Mouse (Mus musculus) midbrain, embryonic 16.5 days (tissue): ENCODE measurements around the gene Dram1. TPM values are rescaled to one million over a fixed set of nuclear protein-coding genes. Genes with fewer than 3 reads are reported as not detected.

Source experiments
- ATAC-seq: fragments of 200-750 bp; cut with Nextera tagmentation; 2 replicates; pipeline ENCODE4 v1.8.0; 2017; ENCODE audit warnings: moderate TSS enrichment
- H3K27ac ChIP-seq: fragments of 300-500 bp; sonication (generic); 2 replicates; pipeline ENCODE4 v1.5.1; 2014; ENCODE audit warnings: mild to moderate bottlenecking, low read length, mixed read lengths
- H3K27me3 ChIP-seq: fragments of 300-500 bp; sonication (generic); 2 replicates; pipeline ENCODE4 v1.6.1; 2014; ENCODE audit warnings: low read depth, low read length, mixed read lengths; ENCODE audit not compliant: control insufficient read depth, insufficient read depth
- H3K36me3 ChIP-seq: fragments of 300-500 bp; sonication (generic); 2 replicates; pipeline ENCODE4 v1.6.1; 2014; ENCODE audit warnings: mild to moderate bottlenecking, low read length, moderate library complexity, mixed read lengths; ENCODE audit not compliant: control insufficient read depth, insufficient read depth
- H3K4me1 ChIP-seq: fragments of 300-500 bp; sonication (generic); 2 replicates; pipeline ENCODE4 v1.6.1; 2014; ENCODE audit warnings: mild to moderate bottlenecking, low read length, mixed read lengths; ENCODE audit not compliant: control insufficient read depth, insufficient read depth
- H3K4me2 ChIP-seq: fragments of 300-500 bp; sonication (generic); 2 replicates; pipeline ENCODE4 v1.6.1; 2014; ENCODE audit warnings: mild to moderate bottlenecking, low read length, mixed read lengths
- H3K4me3 ChIP-seq: fragments of 300-500 bp; sonication (generic); 2 replicates; pipeline ENCODE4 v1.5.1; 2014; ENCODE audit warnings: low read depth, mild to moderate bottlenecking, low read length, moderate library complexity, mixed read lengths
- H3K9ac ChIP-seq: fragments of 300-500 bp; sonication (generic); 2 replicates; pipeline ENCODE4 v1.6.1; 2014; ENCODE audit warnings: low read depth, low read length, mixed read lengths
- H3K9me3 ChIP-seq: fragments of 300-500 bp; sonication (generic); replicated peaks from 2 replicates; pipeline ENCODE4 v1.6.1; 2014; ENCODE audit warnings: mild to moderate bottlenecking, low read length, mixed read lengths; ENCODE audit not compliant: control insufficient read depth, poor library complexity, severe bottlenecking
- WGBS: fragments of 180-500 bp; shearing (Covaris S2); extraction: QIAGEN DNeasy Blood & Tissue Kit; methylation state at CpG from one replicate; pipeline ENCODE4 v1.1.7; 2014; 5-methylcytosine and 5-hydroxymethylcytosine counted together
- polyA plus RNA-seq: library from polyadenylated mRNA; unstranded; fragments of >200 nt; fragmentation: Nextera tagmentation; extraction: Ambion mirVana; gene quantifications from 2 replicates; pipeline ENCODE4 v1.2.1, GENCODE M21; 2015

Dram1 gene
- polyA plus RNA-seq, 1 experiment from 2014 or later, result 0.80 TPM

DNA sequence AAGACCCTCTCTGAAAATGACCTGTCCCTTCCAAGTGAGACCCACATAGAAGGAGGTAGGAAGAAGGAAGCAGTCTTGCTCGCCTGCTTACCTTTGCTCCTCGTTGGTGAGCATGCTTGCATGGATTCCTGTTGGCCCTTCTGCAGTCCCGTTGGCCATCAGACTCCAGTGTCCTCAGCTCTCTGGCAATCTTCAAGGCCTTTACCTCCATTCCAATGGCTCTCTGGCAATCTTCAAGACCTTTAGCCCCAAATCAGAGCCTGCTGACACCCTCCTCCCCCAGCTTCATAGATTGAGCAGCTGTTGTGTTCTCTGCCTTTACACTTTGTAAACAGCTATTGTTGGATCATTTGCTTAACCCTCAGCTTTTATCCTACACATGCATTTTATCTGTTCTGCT lies 14.7 kb downstream of the Dram1 start:
- Histone ChIP-seq H3K9me3 (no peaks in the 10 kb centered on the region), H3K36me3 (no peaks in the 10 kb centered on the region), H3K4me2 (no peak overlapping the region), H3K27me3 (no peaks in the 10 kb centered on the region), H3K4me3 (no peak overlapping the region), H3K27ac (no peak overlapping the region), H3K4me1 (no peaks in the 10 kb centered on the region), H3K9ac (no peak overlapping the region)
- WGBS, result 83% methylated on average over 3 of the region's 3 CpGs
- no peak for ATAC-seq

DNA sequence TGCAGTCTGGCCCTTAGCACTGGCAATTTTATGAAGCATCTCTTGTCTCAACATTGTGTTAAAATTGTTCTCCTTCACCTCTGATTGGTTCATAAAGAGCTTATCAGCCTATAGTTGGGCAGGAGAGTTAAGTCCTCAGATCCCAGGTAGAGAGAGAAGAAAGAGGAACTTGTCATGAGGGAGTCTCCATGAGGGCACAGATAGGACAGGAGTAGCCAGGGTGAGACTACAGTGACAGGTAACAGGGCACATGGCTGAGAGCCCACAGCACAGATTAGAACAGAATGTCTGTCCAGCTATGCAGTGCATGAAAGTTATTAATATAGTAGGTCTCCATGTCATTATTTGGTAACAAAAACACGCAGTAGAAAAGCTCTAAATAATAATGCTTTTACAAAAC lies 16.7 kb downstream of the Dram1 start:
- no peak for ATAC-seq
- H3K9ac ChIP-seq, result no peak overlapping the region
- no peaks in the 10 kb centered on the region for H3K9me3 ChIP-seq
- 78% methylated on average over 1 of the region's 1 CpGs for WGBS
- no peak overlapping the region for H3K4me3 ChIP-seq
- no peaks in the 10 kb centered on the region for H3K36me3 ChIP-seq
- no peak overlapping the region for H3K27ac ChIP-seq
- H3K27me3 ChIP-seq, result no peaks in the 10 kb centered on the region; the same call in none of the 2 replicates
- H3K4me1 ChIP-seq, result no peaks in the 10 kb centered on the region
- no peak overlapping the region for H3K4me2 ChIP-seq

DNA sequence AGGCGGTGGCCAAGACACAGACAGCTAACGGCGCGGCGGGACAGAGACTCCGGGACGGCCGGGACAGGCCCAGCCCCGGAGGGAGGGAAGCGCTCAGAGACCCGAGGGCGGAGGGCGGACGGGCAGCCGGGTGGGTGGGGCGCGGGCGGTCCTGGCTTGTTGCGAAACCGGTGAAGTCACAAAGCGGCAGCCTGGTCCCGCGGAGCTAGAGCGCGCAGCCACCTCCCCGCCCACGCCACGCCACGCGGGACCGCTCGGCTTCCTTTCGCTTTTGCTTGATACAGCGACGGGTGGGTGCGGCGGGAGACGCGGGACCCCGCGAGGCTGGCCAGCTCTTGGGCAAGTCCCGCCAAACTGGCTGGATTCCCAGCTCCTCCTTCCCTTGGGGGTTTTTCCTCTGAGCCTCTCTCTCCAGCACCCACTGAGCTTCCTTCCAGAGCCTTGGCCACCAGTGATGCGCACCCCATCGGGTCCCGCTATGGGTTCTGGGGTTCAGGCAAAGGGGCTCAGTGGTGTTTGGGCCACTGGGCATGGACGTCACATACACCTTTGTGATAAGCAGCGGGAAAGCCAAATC lies 21.8 kb downstream of the Dram1 start:
- Histone ChIP-seq H3K27me3 (peaks cover 3% of the 10 kb centered on the region), H3K36me3 (no peaks in the 10 kb centered on the region), H3K9ac (peak overlapping the region; percentile 63), H3K4me3 (peak overlapping the region; percentile 58), H3K27ac (no peak overlapping the region), H3K9me3 (no peaks in the 10 kb centered on the region), H3K4me1 (peaks cover 5% of the 10 kb centered on the region), H3K4me2 (peak overlapping the region; percentile 86)
- peak; percentile 81 for ATAC-seq
- 3% methylated on average over 42 of the region's 47 CpGs for WGBS

DNA sequence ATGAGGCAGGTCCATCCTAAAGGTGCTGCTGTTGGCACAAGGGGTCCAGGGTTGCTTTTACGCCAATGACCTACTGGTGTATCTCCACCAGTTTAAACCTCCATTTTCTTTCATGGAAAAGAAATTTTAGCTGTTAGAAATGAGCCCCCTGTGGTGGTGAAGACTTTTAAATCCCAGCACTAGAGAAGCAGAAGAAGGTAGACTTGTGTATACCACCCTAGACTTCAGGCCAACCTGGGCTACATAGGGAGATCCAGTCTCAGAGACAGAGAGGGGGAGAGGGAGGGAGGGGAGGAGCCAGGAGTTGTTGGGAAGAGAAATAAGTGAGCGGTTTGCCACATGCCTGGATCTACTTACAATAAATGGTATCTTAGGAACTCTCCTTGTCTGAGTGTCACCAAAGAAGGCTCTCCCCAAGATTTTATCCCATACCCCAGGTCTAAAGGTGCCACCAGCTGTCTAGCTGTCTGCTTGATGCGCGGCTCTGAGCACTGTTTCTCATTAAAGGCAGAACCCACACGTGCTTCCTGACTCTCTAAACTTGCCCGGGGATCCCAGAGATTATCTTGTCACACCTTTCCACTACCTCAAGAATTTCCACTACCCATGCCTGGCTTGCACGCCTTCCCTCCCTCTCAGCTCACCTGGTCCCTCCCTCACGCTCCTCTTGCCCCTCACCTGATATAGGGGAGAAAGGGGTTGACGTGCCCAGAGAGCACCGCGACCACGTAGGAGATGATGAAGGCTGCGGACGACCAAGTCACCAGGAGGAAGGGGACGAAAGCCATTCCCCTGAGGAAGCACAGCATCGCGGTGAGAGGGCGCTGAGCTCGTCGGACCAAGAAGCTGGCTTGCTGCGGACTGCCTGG lies 22.5 kb downstream of the Dram1 start:
- 9% methylated on average over 21 of the region's 21 CpGs for WGBS
- Histone ChIP-seq H3K4me1 (peaks cover 5% of the 10 kb centered on the region), H3K27me3 (peaks cover 3% of the 10 kb centered on the region), H3K9me3 (no peaks in the 10 kb centered on the region), H3K4me3 (peak overlapping the region; percentile 58), H3K27ac (no peak overlapping the region), H3K4me2 (peak overlapping the region; percentile 86), H3K9ac (peak overlapping the region; percentile 63), H3K36me3 (no peaks in the 10 kb centered on the region)
- peak; percentile 31 for ATAC-seq

DNA sequence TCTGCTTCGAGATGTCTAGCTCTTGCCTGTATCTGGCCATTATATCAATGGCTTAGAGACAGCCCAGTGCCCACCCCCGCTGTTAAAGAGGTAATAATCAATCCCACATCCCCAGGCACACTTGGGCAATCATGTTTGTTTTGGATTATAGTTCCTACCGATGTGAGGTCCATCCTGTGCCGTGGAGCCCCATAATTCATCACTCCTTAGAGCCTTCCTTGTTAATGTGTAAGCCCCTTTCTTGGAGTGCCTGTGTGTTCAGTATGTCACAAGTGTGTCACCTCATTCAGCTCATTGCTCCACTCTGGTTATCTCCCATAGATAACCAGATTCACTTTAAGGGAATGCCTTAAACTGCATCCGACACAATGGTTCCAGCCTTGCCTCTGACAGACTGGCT lies 24.3 kb downstream of the Dram1 start:
- 85% methylated on average over 5 of the region's 5 CpGs for WGBS
- Histone ChIP-seq H3K4me1 (peaks cover 5% of the 10 kb centered on the region), H3K9me3 (no peaks in the 10 kb centered on the region), H3K27me3 (peaks cover 3% of the 10 kb centered on the region), H3K27ac (no peak overlapping the region), H3K9ac (no peak overlapping the region), H3K36me3 (no peaks in the 10 kb centered on the region), H3K4me3 (no peak overlapping the region), H3K4me2 (no peak overlapping the region)
- no peak for ATAC-seq

GRCm38 (mm10) chr10:88352549-88352948 lies 26.3 kb downstream of the Dram1 start:
- no peak overlapping the region for H3K4me3 ChIP-seq
- H3K4me1 ChIP-seq, result peaks cover 5% of the 10 kb centered on the region
- no peak overlapping the region for H3K4me2 ChIP-seq
- peaks cover 3% of the 10 kb centered on the region for H3K27me3 ChIP-seq
- no peak overlapping the region for H3K27ac ChIP-seq
- H3K9me3 ChIP-seq, result no peaks in the 10 kb centered on the region
- 88% methylated on average over 2 of the region's 2 CpGs for WGBS
- no peak for ATAC-seq
- no peak overlapping the region for H3K9ac ChIP-seq
- H3K36me3 ChIP-seq, result no peaks in the 10 kb centered on the region

GRCm38 (mm10) chr10:88351411-88352103 lies 27.3 kb downstream of the Dram1 start:
- WGBS, result 51% methylated on average over 5 of the region's 5 CpGs
- 0 out of 2 replicates have a peak, but pooled peaks cover under 1% of the 10 kb centered on the region for H3K4me1 ChIP-seq
- ATAC-seq, result no peak

GRCm38 (mm10) chr10:88350687-88351086 lies 28.2 kb downstream of the Dram1 start:
- no peak overlapping the region for H3K9ac ChIP-seq
- H3K27ac ChIP-seq, result no peak overlapping the region
- no peak for ATAC-seq

More at GRCm38 (mm10) chr10:88351411-88352103, 27.3 kb downstream of the Dram1 start:
- Histone ChIP-seq H3K4me2 (no peak overlapping the region), H3K9ac (no peak overlapping the region), H3K9me3 (no peaks in the 10 kb centered on the region), H3K27ac (no peak overlapping the region), H3K36me3 (no peaks in the 10 kb centered on the region), H3K27me3 (no peaks in the 10 kb centered on the region), H3K4me3 (no peak overlapping the region)

GRCm38 (mm10) chr10:88349800-88350199 lies 29.1 kb downstream of the Dram1 start:
- Histone ChIP-seq H3K36me3 (no peaks in the 10 kb centered on the region), H3K9ac (no peak overlapping the region)

More at GRCm38 (mm10) chr10:88350687-88351086, 28.2 kb downstream of the Dram1 start:
- no peak overlapping the region for H3K4me2 ChIP-seq
- WGBS, result 47% methylated on average over 2 of the region's 2 CpGs
- H3K4me1 ChIP-seq, result no peaks in the 10 kb centered on the region
- H3K4me3 ChIP-seq, result no peak overlapping the region
- H3K9me3 ChIP-seq, result no peaks in the 10 kb centered on the region
- H3K36me3 ChIP-seq, result no peaks in the 10 kb centered on the region
- H3K27me3 ChIP-seq, result no peaks in the 10 kb centered on the region

More at GRCm38 (mm10) chr10:88349800-88350199, 29.1 kb downstream of the Dram1 start:
- H3K4me2 ChIP-seq, result no peak overlapping the region
- 3% methylated on average over 8 of the region's 8 CpGs for WGBS
- H3K4me3 ChIP-seq, result no peak overlapping the region
- H3K9me3 ChIP-seq, result no peaks in the 10 kb centered on the region
- no peak overlapping the region for H3K27ac ChIP-seq
- H3K27me3 ChIP-seq, result no peaks in the 10 kb centered on the region
- no peaks in the 10 kb centered on the region for H3K4me1 ChIP-seq
- no peak for ATAC-seq
